Mouse (Mus musculus) granulocyte monocyte progenitor cell, adult 5-6 weeks (primary cell): ENCODE data around the gene Treml1. TPM values are rescaled to one million over a fixed set of nuclear protein-coding genes. Genes with fewer than 3 reads are reported as not detected.
A peak's percentile ranks its signal among the peaks of the same experiment; 100 is the strongest.
"Not testable (repeated sequence)": the region's sequence is repeated elsewhere in the genome, so short reads cannot be mapped to it uniquely, and the experiment has no call there.

Experiments
- ATAC-seq: replicated peaks from 2 replicates; pipeline ENCODE4 v1.8.0; 2016; ENCODE audit warnings: mild to moderate bottlenecking, moderate TSS enrichment, inconsistent platforms; ENCODE audit not compliant: poor library complexity, severe bottlenecking
- total RNA-seq, 2 experiments: library from RNA; stranded (forward) in 1 of 2; stranded (reverse) in 1 of 2; fragments of 200-712, 200-1000 nt in 1 of 2; fragments of >200 nt in 1 of 2; fragmentation: Nextera tagmentation in 1 of 2; gene quantifications; 2 replicates each; pipeline ENCODE4 v1.2.3; 2014 to 2017

Gene Treml1
- total RNA-seq (2014; fragmentation: Nextera tagmentation) (not detected in 2 replicates), total RNA-seq (2017) (0.41 TPM in 1 of 2 replicates, not detected in the other)

DNA sequence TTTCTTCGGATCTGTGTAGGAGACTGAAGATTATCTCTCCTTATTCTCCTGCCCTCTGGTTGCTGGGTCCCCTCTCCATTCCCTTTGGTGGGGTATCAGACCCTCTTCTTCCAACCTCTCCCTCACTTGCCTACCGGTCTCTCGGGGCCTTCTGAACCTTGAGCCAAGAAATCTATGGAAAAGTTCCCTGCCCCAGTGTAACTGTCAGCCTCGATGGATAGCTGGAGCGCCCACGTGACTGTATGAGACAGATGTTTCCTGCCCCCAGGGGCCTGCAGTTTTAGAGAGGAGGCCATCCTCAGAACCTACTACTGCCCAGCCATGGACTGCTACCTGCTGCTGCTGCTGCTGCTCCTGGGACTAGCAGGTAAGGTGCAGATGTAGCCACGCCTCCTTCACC lies at the start of gene Treml1:
Treml1 (plus strand) TSS at position 301 of the 400 bp plus-strand sequence.
- ATAC-seq = no peak

GRCm38 (mm10) chr17:48312124-48312523 lies 47.6 kb upstream of the Treml1 start:
- no peak for ATAC-seq

DNA sequence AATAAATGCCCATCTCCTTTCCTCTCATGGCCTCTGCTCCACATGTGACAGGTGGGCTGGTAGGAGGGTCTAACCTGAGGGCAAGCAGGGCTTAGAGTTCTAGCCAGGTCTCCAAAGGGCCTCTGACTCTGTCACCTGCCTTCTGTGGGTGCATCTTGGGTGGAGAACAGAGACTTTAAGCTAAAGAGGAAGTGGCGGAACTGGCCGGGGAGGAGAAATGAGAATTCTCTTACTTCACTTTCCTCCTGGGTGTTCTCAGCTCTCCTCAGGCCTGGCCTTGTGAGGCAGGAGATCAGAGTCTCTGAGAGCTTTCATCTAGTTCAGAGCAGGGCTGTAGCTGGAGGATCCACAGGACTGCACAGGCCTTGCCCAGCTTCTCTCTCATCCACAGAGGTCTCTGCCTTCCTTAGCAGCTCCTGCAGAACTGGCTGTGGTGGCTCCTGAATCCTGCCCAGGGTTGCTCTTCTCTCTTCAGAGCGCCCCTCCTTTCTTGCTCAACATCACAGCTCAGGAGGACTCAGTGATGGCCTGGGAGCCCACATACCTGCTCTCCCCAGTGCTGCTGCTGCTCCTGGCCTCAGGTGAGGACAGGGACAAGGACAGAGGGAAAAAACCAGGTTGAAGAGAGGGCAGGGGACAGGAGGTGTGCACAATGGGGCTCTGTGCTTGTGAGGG lies 43.7 kb upstream of the Treml1 start, which contains the start of gene B430306N03Rik:
B430306N03Rik (plus strand) TSS at position 237 of the 675 bp plus-strand sequence.
- peak; percentile 90 for ATAC-seq

DNA sequence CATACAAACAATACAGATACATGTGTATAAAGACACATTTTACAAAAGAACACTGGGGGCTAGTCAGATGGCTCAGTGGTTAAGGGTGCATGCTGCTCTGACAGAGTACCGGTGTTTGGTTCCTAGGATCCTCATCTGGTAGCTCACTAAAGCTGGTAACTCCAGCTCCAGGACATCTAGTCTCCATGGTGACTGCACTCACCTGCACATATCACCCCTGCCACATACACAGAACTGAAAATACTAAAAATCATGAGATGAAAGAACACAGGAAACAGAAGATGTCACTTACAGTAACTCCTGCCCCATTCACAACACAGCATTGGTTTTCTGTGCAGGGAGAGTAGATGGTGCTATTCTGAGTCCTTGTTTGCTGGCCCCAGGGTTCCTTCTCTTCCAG lies 41.0 kb upstream of the Treml1 start:
- ATAC-seq = no peak

DNA sequence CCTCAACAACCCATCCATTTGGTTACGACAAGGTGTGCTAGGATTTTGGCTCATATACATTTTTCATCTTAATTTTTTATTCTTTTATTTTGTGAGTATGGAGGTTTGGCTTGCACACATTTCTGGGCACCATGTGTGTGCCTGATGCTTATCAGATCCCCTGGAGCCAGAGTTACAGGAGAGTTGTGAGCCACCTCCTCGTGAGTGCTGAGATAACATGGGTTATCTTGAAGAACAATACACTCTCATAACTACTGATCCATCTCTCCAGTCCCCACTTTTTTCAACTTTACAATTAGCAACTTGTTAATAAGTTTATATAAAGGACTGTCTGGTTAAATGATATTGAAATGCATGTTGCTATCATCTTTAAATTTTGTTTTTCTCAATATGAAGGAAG lies 38.4 kb upstream of the Treml1 start:
- ATAC-seq = no peak

DNA sequence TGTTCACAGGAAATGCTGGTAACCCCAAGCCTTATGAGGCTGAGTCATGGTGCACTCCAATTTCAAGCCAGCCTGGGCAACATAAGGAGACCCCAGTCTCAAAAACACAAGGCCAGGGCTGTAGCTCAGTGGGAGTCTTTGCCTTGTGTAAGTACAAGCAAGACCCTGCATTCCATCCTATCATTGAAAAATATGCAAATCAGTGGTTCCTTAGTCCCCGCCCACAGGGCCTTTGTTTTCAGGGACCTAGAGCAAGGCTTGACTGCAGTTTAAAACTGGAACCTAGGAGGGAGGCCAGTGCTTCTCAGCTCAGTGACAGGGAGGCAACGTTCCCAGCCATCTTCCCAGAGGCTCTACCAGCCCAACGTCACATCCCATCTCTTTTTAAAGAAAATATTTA lies 36.5 kb upstream of the Treml1 start:
- 0 out of 2 replicates have a peak, but pooled peaks have one; percentile 4 for ATAC-seq

DNA sequence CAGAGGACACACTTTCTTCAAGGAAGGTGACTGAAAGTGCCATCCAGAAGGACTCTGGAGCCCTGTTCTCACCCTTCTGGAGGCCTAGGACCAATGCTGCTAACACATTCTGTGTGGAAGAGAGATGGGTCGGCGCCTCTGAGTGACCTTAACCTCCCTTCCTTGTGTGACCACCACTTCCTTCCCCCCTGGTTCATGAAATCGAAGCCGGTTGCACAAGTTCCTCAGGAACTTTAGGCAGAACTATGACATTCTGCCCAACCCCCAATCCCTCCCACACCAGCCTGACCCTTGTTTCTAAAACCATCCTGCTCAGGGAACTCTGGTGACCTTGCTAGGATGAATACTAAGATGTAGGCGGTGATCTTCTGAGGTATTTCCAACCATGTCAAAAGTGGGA lies 35.5 kb upstream of the Treml1 start:
- ATAC-seq = peak; percentile 92

DNA sequence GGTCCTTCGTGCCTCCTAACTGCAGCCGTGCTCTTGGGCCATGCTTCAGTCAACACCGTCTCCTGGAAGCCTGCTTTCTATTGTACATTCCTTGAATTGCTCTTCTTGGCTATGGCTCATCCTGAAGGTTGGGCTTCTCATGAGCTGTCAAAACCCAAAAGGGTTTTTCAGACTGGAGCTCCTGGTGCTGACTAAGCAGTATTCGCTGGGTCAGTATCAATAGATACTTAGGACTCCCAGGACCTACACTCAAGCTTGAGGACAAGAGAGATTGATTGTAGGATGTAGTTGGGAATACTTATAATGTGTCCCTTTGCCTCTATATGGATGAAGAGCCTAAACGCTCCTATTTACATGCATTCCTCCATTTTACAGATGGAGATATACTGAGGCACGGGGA lies 34.6 kb upstream of the Treml1 start:
- ATAC-seq = no peak

DNA sequence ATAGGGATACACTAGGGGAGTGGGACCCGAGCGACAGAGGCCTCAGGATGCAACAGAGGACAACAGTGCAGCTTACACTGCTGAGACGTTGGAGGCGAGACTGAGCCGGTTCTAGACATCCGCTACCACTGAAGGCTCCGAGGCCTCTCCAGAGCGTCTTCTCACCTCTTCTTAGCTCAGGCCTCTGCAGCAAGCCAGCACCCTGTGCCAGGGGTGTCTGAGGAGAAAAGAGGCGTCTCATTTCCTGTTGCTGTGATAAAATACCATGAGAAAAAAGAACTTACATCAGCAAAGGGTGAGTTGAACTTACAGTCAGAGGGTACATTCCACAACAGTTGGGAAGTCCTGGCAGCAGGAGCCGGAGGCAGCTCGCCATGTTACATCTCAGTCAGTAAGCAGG lies 34.1 kb upstream of the Treml1 start:
- ATAC-seq = no peak; the same call in 1 of the 2 replicates

DNA sequence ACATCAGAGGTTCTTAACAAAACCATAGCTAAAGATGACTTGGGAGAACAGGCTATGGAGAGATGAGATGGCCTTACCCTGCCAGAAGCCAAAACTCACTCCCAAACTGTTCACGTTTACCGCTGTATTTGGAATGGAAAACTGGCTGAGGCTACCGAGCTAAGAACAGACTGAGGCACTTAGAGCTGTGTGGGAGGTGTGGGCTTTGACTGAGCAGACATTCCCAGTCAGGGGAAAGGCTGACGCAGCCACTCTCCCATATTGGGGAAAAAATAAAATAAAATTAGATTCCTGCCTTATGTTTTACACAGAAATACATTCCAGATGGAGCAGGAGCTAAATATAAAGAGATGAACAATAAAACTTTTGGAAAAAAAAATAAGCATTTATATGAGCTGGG lies 33.1 kb upstream of the Treml1 start:
- no peak for ATAC-seq

- ATAC-seq = no peak
Measured at GRCm38 (mm10) chr17:48332524-48332923, 27.2 kb upstream of the Treml1 start.

GRCm38 (mm10) chr17:48334186-48334585 lies 25.5 kb upstream of the Treml1 start:
- no peak for ATAC-seq

GRCm38 (mm10) chr17:48336857-48337256 lies 22.9 kb upstream of the Treml1 start:
- ATAC-seq = peak; percentile 96

- no peak for ATAC-seq
Measured at GRCm38 (mm10) chr17:48340267-48340666, 19.4 kb upstream of the Treml1 start.

GRCm38 (mm10) chr17:48341947-48342346 lies 17.8 kb upstream of the Treml1 start:
- no peak for ATAC-seq

- ATAC-seq = no peak
Measured at GRCm38 (mm10) chr17:48343065-48343464, 16.7 kb upstream of the Treml1 start.

DNA sequence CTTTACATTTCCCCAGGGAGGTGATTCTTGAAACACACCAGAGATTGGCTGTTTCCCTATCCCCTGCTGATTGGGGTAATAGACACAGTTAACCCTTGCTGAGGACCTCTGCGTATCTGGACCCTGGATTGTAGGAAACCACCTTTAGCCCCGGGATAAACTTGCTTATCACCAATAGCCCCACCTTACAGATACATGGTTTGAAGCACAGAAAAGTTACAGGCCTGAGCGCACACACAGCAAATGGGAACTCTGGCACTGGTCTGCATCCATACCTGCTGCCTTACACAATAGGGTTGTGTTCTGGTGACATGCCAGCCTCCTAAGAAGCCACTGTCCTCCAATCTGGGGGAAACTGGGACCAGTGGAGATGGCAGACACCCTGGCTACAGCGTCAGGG lies 13.9 kb upstream of the Treml1 start:
- no peak; the same call in 1 of the 2 replicates for ATAC-seq

GRCm38 (mm10) chr17:48346231-48346630 lies 13.5 kb upstream of the Treml1 start, which contains the start of gene Trem2:
Gene Trem2 (plus strand): TSS chr17:48346401.
- peak; percentile 89 for ATAC-seq

DNA sequence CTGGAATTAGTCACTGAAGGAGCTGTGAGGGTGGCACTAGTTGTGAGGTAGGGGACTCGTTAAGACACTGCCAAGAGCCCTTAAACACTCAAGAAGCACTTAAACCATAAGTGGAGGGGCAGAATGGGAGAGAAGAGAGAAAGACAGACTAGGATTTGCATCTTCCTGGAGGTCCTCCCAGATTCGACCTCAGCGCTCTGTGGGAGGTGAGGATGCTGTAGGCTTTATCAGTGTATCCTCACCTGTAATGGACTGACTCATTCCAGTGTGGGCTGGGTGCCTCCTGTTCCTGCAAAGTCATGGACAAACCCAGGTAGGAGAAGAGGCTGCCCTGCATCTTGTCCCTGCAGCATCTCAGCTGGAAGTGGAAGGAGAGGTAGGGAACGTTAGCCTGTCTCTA lies 12.9 kb upstream of the Treml1 start:
- ATAC-seq = no peak

GRCm38 (mm10) chr17:48347287-48347686 lies 12.4 kb upstream of the Treml1 start:
- ATAC-seq = peak; percentile 85

DNA sequence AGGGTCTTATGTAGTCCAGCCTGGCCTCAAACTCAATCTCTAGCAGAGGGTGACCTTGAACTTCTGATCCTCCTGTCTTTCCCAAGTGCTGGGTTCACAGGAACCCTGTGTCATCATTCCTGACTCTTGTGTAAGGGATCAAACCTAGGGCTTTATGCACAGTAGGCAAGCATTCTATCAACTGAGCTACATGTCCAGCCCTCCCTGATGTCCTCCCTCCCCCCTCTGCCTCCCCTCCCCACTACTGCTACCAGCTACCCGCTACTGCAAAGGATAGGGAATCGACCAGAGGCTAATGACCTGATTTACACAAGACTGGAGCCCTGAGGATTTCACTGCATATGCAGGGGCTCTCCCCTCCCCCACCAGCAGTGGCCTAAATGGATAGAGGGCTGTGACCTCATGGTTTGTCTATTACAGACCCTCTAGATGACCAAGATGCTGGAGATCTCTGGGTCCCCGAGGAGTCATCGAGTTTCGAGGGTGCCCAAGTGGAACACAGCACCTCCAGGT lies 9.0 kb upstream of the Treml1 start:
- no peak for ATAC-seq

DNA sequence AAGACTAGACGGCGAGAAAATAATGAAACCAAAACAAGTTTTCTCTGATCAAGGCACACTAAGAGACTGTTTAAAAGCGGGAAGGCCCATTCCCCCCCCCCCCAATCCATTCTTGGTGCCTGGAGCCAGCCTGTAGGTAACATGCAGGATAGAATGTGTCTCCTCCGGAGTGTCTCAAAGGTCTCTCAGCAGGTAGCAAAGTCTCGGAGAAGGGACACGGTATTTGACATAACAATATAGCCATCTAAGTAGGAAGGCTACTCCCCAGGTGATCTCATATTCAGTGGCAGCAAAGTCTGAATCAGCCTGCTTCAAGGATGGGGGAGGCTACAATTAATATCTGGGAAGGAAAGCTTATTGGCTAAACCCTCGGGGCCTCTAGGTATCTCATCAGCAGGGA lies 6.7 kb upstream of the Treml1 start:
- not testable (repeated sequence) for ATAC-seq
